Mouse (Mus musculus): Measurements from ENCODE around the gene Cd180.

DNA sequence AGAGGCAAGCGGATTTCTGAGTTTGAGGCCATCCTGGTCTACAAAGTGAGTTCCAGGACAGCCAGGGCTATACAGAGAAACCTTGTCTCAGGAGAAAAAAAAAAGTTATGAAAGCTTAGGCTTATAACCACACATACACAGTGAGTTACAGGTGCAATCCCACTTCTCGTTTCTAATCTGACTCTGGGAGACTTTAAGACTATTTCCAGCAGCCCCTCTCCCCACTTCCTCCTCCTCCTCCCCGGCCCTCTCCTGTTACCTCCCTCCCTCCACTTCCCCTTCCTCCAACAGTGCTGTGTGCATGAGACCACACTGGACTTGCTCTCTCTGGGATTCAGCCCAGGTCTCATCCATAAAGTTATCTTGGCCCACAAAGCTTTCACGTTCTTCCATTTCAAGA is 26.6 kb upstream of the Cd180 start:
- TF ChIP-seq CTCF (conservative IDR thresholded peaks at IDR 0.05; ENCODE audit: low read length) (no peak), POU5F1 (IDR thresholded peaks at IDR 0.05; ENCODE audit: borderline replicate concordance, low read length) (no peak)

All from E14TG2a.4 (cell line).